Mouse (Mus musculus) large intestine, adult 2 months (tissue): ENCODE results near the gene Faf1. TPM values are rescaled to one million over a fixed set of nuclear protein-coding genes. Genes with fewer than 3 reads are reported as not detected.

Experiments
- DNase-seq: peaks from one replicate; pipeline ENCODE4 v3.0.0-alpha.2; 2012; ENCODE audit warnings: low read depth, low spot score
- WGBS: fragments of 180-500 bp; shearing (Covaris S2); methylation state at CpG from one replicate; pipeline ENCODE4 v1.1.7; 2018; 5-methylcytosine and 5-hydroxymethylcytosine counted together
- polyA plus RNA-seq: library from polyadenylated mRNA; depleted of rRNA; stranded (reverse); fragments of >200 nt; gene quantifications from 2 replicates; pipeline ENCODE4 v1.2.3, GENCODE M21; 2012

The Faf1 gene
- polyA plus RNA-seq, 1 experiment: 6.0 TPM

DNA sequence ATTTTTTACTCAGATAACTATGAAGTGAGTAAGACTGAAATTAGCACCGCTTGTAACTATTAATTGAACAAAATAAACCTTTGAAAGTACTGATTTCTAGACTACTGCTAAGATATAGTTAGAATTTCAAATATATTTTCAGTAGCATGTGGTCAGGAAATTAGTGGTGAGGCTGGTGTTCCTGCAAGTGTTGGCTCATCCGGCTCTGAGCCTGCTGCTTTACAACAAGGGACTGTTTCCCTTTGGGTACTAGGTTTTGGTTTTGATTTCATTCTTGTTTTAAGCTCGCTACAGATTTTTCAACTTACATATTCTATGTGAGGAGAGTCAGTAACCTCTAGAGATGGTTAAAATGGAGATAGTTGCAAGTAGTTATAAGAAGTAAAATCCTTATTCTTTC, 84.1 kb downstream of the Faf1 start:
- DNase-seq: no peak
- WGBS: 82% methylated on average over 3 of the region's 3 CpGs

DNA sequence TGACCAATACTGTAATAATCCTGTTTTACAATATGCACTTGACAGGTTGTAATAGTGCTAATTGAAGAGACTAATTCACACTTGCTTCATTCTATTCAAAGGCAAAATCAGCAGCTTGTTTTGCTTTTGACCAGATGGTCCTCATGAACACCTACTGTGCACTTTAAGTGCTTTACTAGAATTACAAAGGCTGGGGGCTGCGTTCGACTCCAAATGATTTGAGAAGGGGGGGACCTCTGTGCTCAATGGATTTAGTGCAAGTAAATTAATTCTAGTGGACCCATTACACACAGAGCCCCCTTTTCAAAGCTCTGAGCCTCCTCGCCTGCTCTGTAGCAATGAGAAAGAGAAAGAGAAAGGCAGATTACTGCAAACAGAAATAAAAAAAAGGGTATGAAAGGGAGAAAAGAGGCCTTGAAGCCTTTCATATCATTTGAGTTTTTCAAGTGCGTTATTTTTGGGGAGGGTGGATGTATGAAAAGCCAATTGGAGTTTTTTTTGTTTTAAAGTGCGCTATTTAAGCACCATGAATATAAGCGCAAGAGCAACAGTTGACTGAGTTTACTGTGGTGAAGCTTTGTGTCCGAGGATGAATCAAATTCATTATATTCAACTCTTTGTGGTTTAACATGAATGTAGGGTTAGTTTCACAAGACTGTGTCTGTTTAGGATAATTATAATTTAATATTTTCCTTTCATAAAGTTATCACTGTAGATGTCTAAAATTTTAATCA, 86.5 kb downstream of the Faf1 start:
- 88% methylated on average over 7 of the region's 7 CpGs for WGBS
- DNase-seq: no peak

DNA sequence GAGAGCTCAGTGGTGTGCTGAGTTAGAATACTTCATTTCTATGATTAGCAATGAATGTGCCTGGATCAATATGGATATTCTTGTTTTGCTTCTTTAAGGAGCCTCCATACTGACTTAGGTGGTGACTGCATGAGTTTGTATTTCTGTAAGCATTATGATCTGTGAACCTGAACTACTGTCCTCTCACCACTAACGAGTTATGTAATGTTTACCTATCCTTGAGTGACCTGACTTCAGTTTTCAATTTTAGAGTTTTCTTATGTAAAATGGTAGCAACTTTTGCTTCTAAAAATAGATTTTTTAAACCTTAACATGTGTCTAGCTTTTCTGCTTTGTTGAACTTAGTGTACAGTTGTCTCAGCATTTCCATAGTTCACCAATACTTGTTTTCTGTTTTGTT, 92.7 kb downstream of the Faf1 start:
- DNase-seq: no peak
- WGBS: 52% methylated on average over 1 of the region's 1 CpGs

DNA sequence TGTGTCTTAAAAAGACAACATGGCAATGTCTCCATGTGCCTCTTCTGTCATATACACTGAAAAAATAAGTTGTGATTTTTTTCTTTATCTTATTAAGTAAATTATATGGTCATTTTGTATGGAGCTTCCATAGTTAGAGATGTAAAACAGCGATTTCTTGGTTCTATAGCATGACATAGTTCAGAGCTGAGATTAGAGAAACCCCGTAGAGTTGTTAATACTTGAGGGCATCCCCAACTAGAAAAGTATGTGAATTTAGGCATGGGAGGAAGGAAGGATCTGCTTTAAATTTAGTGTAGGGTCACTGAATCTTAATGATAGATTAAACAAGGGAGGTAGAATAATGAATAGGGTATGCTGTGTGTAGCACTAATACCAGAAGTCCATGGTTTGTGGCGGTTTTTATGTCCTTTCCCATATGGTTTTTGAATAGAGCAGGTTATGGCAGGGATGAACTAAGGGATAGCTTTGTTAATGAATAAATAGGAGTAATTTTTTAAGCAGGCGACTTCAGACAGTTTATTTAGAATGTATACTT, 106.3 kb downstream of the Faf1 start:
- WGBS: 99% methylated on average over 4 of the region's 4 CpGs
- DNase-seq: no peak

DNA sequence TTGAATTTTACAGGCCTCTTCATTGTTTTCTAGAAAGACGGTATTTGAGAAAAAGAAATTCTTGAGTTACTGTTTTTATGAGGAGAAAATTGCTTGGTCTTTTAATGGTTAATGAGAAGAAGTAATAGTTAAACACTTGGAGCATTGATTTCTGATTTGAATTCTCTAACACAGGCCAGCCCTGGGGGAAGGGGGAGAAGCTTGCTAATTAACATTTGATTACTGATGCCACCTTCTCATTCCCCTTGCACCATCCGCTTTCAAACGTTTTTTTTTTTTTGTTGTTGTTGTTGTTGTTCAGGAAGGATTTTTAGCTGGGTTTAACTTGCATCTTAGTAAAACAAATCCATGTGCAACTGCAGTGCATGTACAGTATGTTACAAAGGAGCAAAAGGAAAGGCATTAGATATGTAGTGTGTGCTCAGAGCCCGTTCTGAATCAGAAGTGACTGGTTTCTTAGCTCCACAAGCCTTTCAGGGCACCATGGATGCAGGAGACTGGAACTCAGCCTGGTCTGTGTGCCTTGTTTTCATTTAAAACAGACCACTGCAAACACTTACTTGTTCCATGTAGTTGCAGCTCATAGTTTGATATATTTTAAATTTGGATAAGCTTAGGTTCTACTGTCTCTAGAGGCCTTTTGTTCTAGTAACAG, 113.1 kb downstream of the Faf1 start:
- DNase-seq: no peak
- 76% methylated on average over 4 of the region's 4 CpGs for WGBS

DNA sequence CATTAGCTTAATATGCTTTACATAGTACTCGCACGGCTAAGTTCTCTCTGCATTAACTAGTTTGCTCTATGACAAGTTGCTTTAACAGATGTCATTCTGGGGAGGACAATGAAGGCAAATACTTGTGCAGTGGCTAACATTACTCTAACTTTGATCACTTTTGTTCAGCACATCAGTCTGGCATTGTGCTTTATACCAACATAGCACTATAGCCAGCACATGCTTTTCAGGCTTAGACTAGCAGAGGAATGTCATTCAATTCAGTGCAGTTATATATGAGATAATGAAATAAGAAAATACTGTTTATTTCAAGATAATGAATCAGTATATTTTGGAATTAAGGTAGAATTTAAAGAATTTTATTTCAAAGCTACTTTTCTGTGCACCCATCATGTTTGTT, 115.9 kb downstream of the Faf1 start:
- DNase-seq: no peak
- 93% methylated on average over 2 of the region's 2 CpGs for WGBS

DNA sequence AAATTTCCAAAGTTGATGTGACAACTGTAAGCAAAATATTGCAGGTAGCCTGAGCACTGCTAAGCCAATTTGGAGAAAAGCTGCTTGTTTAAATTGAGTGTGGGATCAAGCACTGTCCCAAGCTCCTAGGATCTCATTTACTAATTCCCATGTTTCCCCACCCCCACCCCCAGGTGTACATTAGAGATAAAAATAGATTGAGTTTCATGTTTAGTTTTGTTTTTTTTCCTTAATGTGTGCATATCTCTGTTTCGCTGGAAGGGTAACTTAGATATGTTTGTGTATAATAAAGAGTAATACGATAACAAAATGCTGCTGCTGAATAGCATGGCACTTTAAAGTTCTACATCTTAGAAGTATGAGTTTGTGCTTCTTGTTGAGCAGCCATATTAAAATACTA, 116.7 kb downstream of the Faf1 start:
- no peak for DNase-seq
- 90% methylated on average over 2 of the region's 2 CpGs for WGBS

DNA sequence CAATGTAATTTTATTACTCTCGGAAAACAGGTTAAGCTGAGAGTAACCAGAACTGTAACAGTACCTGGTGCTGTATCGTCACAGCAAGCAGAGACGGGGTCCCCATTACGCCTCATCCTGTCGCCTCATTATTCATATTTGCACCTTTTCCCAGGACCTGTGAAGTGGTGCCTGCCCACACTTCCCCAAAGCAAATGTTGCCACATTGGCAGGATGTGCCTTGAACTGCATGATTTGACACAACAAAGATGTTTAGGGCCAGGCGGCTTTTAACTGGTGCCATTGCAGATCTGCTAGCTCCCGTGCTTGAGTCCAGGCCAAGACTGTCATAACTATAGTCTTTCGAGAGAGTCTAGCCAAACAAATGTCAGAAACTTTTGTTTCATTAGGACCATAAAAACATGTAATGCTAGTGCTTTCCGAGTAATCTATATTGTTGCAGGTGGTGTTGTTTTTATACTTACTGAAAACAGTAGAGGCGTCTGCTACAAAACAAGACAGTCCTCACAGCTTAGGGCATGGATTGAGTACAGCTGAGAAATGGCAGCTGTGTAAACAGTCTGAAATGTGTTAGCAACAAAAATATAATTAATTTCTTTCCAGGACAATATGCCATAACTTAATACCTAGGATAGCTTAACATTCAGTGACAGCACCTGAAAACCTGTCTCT, 121.3 kb downstream of the Faf1 start:
- no peak for DNase-seq
- 61% methylated on average over 10 of the region's 10 CpGs for WGBS

DNA sequence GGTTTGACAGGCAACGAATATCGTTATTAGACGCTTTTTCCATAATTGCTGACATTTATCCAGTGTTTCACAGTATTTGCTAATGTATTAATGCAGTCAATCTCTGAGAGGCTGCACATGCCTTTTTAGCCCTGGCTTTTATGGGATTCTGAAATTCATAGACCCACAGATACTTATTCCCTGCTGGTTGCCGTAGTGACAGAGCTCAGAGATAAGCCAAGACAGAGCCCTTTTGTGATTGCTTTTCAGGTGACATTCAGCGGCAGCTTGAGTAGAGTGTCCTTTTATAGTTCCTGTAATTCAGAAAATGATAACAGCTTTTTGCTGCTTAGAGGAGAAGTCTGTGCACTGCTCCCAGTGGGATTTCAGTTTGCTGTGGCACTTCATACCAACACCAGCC, 130.0 kb downstream of the Faf1 start:
- DNase-seq: no peak
- WGBS: 42% methylated on average over 5 of the region's 5 CpGs

DNA sequence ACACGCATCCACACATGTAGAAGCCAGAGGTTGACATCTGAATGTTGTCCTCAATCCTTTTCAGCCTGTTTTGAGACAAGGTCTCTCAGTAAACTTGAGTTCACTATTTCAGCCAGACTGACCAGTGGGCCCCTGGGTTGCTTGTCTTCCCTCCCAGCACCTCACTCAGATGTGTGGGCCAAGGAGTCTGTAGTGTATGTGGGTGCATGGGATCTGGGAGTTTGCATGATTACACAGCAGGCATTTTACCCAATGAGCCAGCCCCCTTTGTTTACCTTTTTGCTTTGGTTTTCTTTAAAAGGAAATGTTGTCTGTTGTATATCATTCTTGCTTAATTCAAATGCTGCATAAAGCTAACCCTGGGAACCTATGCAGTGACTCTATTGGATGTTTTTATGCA, 138.8 kb downstream of the Faf1 start:
- DNase-seq: no peak
- 98% methylated on average over 1 of the region's 1 CpGs for WGBS

DNA sequence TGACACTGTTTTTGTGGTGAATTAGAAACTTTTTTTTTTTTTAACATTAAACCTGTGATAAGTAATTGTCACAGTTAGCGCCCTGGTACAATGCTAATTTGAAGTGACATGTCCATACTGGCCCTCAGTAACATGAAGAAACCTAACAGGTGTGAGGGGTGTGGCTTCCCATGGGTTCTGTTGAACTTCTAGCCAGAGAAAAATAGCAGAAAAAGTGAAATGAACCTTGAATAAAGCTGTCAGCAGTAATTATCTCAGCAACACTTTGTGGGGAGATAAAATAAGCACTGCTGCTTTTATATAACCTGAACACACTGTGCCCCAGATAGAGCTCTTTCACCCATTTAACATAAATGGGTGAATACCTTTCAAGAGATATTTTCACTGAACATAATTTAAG, 139.2 kb downstream of the Faf1 start:
- WGBS: 84% methylated on average over 1 of the region's 1 CpGs
- DNase-seq: no peak

DNA sequence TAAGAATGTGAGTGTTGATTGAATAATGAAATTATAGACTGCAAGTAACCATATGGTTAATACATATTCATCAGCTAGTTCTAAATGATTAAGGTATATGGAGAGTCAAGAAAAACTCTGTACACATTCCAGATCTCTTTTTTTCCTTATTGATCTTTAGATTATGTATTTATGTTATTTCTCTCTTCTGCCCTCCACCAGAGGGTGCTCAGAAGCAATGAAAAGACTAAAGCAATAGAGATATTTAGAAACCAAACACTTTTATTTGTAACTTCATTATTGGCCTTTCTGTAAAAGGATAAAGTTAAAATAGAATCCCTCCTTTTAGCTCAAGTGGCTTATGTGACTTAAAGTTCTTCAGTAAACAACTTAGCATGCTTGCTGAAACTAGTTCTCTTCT, 143.1 kb downstream of the Faf1 start:
- no peak for DNase-seq

DNA sequence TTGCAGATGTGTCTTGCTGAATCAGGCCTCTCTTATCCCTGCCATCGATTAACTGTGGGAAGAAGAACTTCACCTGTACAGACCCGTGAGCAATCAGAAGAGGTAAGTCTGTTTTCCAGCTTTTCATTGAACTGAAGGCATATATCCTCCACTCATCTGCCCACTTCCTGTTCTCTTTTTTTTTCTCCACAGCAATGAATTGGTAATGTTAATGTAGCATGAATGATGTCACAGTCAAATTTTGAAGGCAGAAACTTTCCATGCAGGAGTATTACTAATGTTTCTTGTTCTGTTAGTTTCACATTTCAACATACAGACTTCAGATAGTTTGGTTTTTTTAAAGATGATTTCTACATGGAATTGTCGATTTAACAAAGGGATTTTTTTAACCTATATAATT, 153.4 kb downstream of the Faf1 start:
- DNase-seq: no peak
- 92% methylated on average over 3 of the region's 3 CpGs for WGBS

DNA sequence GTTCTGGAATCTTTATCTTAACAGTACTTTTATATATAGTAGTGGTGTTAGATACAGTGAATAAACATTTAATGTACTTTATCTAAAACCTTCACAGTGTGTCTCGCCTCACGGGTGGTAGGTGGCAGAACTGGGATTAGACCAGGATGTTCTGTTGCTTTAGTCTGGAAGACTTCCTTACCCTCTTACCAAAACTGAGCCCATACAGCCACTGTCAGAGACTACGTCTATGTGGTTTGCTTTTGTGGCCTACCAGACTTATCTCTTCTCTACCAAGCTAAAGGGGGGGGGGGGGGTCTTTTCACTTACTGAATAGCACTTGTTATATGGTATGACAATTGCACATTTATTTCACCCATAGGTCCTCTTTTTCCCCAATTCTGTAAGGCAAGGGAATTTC, 181.5 kb downstream of the Faf1 start:
- DNase-seq: no peak
- WGBS: 89% methylated on average over 3 of the region's 3 CpGs

DNA sequence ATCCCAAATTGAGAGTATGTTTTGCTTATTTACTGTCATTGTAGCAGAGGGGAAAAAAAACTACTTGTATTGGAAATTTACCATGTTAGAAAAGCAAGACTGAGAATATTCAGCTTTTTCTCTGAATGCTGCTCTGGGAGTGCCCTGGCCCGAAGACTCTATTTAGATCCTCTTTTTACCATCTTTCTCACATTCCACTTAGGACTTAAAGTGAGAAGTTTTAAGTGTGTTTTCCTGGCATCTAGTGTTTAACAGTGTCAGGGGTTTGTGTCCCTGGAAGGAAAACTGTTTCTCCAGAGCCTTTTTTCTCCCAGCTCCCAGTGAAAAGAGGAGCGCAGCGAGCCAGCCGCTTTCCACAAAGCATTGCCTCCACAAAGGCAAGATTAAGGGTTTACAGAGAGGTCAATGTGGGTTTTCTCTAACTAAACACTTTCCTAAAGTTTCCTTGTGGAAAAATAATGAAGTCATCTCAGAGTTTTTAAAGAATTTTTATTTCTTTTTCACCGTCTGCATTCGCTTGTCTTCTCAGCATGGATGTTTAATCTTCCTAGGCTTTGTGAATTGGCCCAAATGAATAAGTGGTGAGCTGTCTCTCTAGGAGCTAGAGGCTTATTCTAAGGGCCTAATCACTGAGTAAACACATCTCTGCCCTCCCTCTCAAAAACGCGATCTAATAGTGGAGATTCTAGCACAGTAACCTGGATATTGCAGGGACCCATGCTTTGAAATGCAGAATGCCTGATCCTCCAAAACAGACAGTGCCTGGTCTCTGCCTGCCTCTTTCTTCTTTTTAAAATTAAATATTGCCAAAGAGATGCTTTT, 182.4 kb downstream of the Faf1 start:
- WGBS: 68% methylated on average over 8 of the region's 8 CpGs
- no peak for DNase-seq

DNA sequence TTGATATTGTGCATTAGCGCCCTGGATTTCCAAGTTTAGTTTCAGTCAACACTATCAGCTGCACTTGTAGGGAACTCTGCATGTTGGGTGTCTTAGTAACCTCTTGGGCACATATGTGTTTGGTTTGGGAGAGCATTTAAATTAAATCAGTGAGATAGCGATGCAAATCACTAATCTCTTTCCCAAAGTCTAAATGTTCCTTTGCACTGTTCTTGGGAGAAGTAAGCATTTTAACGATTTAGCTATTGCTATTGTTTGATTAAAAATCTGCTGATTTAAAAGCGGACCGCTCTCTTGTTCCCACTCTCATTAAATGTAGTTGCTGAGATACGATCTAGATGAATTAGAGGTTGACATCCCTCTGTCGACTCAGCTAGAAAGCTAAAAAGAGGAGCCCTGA, 183.0 kb downstream of the Faf1 start:
- DNase-seq: no peak
- WGBS: 81% methylated on average over 7 of the region's 7 CpGs

DNA sequence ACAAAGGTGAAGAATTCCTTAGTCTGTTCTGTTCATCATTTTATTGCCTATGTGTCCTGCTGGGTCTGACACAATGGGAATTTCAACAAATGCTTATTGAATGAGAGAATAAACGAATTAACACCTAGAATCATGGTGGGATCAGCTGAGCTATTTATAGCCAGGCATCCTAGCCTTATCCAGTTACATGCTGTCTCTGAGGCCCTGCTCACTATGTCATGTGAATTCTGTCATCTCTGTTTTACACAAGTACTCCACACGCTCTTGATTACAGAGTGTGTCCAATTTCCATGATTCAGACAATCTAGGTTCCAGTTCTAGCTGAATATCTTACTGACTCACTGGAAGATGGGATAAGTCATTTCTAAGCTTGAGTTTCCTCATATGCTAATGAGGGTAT, 183.9 kb downstream of the Faf1 start:
- 78% methylated on average over 2 of the region's 2 CpGs for WGBS
- no peak for DNase-seq

DNA sequence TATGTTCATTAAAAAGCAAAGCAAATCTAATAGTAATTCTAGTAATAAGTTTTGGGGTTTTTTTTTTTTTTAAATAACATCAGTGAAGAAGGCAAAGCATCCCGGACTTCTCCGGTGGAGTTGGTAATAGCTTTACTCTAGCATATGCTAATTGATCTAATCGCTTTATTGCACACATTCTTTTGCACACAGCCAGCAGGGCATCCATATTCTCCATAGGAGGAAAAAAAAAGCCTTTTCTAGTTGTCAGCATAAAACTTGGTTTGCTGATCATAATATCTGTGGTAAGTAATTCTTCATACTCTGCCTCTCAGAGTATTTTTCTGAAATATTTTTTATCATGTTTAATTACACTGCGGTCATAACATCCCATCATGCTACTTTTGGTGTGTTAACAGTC, 185.9 kb downstream of the Faf1 start:
- WGBS: 95% methylated on average over 4 of the region's 4 CpGs
- no peak for DNase-seq

DNA sequence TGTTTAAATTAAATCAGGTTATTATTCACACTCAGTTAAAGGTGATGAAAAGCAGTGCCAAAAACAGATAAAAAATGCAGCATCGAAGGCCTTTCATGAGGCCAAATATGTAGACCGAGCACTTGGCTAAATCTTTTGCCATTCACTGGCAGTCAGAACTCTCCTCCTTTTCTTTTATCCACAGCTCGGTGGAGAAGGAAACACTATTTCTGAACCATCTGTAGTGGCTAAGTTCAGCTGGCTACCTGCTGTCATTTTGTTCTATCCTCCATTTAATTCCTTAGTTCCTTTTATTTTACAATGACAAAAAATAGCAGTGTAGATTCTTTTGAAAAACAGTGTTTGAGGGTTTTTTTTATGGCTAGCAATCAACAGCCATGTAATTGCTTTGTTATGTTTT, 186.6 kb downstream of the Faf1 start:
- 75% methylated on average over 3 of the region's 3 CpGs for WGBS

DNA sequence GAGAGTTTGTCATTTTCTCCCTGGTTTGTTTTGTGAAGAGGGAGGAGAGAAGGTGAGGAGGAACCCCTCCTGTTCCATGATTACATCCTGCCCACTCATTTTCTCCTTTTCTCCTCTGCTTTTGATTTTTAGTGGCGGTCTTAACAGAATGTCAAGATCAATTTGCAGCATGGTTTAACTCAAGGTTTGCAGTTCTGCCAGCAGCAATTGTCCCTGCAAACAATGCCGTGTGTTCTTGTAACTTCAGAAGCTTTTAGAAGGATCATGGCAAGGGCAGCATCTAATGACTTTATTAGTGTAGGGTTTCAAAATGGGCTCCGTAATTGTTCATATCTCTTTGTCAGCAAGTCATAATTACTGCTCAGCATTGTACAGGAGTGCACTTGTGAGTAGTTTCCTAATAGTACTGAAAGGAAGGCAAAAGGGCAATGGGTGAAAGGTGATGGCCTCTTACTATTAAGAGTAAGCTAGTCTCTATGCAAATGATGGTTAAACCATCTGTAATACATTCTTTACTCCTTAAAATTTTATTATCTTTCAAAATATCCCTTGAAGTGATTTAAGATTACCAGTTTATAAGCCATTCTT, 192.6 kb downstream of the Faf1 start:
- no peak for DNase-seq
- 69% methylated on average over 3 of the region's 3 CpGs for WGBS

More for the DNA sequence above, 186.6 kb downstream of the Faf1 start:
- no peak for DNase-seq
